Mouse (Mus musculus) layer of hippocampus, postnatal 36 days (tissue): ENCODE measurements at regions not wholly inside any gene's neighbourhood (a gene's known extent, or its start where the extent isn't known, plus 50 kb on each side); places are given as distances from the start of the nearest gene placed in this dataset.
"Not testable (repeated sequence)": the region's sequence is repeated elsewhere in the genome, so short reads cannot be mapped to it uniquely, and the experiment has no call there.

Experiments
- DNase-seq, 2 experiments: peaks; one replicate each; pipeline ENCODE4 v3.0.0; 2022

DNA sequence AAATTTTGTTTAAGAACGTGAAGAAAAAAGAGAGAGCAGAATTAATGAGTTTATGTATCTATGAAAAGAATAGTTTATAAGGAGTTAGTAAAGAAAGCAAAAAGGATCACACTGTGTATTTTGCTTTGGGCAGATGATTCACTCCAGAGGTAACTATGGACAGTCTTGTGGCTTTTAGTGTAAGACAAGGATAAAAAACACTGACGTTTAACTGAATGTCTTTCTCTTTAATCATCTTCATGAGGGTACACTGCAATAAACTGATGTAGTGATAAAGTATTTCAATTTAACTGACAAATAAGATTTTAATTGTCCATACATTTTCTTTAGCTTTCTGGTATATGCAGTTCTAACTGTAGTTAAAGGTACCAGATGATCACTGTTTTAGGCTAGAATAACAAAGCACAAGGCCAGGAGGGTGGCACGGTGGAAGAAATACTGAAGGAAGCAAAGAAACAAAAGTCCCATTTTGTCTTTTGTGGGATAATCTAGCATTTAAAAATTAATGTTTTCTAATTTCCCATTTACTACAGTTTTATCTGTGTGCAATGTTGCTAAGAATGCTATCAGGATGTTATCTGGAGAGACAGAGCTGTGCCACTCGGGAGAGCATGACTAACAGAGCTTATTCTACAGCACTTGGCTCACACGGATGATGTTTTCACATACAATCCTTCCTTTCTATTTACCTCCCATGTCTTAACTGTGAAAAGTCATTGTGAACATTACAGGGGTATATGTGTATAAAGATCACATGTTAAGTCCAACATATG is 232.4 kb upstream of the Tusc1 start:
- no peak for DNase-seq

DNA sequence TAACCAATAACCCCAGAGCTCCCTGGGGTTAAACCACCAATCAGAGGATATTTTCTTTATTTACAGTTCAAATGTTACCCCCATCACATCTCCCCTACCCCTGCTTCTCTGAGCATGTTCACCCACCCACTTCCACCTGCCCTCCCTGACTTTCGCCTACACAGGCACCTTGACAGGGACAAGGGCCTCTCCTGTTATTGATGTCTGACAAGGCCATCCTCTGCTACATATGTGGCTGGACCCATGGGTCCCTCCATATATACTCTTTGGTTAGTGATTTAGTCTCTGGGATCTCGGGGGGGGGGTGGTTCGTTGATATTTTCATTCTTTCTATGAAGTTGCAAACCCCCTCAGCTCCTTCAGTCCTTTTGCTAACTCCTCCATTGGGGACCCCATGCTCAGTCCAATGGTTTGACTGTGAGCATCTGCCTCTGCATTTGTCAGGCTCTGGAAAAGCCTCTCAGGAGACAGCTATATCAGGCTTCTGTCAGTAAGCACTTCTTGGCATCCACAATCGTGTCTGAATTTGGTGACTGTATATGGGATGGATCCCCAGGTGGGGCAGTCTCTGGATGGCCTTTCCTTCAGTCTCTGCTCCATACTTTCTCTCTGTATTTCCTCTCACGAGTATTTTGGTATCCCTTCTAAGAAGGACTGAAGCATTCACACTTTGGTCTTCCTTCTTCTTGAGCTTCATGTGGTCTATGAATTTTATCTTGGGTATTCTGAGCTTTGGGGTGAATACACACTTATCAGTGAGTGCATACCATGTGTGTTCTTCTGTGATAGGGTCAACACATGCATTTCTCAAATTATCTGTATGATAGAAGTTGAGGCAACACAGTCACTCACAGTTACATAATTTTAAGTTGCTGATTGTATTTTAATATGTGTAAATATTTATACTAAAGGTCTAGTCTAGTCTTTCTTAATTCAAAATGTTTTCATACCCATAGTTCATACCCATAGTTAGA is 220.8 kb upstream of the Tusc1 start:
- DNase-seq = no peak

DNA sequence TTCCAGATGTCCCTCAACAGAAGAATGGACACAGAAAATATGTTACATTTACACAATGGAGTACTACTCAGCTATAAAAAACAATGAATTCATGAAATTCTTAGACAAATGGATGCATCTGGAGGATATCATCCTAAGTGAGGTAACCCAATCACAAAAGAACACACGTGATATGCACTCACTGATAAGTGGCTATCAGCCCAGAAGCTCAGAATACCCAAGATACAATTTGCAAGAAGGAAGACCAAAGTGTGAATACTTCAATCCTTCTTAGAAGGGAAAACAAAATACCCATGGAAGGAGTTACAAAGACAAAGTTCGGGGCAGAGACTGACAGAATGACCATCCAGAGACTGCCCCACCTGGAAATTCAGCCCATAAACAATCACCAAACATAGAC is 219.9 kb upstream of the Tusc1 start:
- not testable (repeated sequence) for DNase-seq

DNA sequence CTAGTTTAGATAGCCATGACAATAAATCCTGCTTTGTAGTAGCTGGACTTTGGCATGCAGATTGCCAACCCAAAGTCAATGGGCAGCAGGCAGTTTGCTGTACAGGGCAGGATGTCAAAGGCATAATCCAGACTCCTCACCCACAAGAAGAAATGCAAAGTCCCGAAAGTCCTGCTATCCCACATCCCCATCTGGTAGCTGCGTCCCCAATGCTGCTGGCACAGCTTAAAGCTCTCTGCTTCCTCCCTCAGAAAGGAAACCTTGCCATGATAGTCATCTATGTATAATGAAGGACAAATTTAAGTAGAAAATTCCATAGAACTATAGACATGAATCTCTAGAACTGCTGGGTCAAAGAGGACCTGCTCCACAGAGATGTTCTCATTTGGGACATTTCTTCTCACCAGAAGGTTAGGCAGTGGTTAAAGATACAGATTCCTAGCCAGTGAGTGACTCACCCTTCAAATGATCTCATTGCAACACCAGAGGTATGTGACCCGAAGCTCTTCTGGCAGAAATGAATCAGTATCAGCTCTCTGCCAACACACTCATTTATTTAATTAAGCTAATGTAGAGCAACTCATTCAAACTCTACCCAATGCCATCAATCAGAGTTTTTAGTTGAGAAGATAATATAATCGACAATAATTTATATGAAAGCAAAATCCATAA is 217.3 kb upstream of the Tusc1 start:
- DNase-seq = no peak

DNA sequence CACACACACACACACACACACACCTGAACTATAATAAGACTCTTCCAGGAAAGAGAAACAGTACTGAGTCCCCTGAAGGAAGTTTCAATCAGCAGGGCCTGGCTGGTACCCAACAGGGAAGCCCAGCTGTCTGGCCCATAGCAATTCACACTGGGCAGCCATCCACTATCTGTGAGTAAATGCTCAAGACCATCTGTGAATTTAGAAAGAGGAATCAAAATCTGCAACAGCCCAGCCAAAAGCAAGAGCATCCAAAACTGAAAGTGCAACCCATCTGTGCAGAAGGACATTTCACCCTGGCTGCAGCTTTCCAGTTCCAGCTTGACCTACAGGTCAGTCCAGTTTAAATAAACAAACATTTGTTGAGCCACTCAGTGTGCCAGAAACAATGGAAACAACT is 215.8 kb upstream of the Tusc1 start:
- peak; percentile 44 to 46 for DNase-seq

DNA sequence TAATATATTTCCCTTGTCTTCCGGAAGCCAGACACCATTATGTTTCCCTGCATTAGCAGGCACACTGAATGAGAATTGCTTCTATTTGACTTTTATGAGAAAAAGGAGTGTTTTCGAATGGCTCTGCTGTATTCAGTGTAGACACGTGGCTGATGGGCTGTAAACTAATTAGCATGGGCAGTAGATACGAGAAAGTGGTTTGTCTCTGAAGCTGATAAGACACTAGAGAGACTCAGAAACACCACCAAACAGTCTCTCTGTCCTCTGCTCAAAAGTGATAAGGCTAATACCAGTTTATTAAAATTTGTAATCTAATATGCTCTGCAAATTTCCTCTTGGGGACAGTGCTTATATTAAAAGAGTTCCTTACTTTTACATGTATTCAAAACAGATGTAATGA is 205.3 kb upstream of the Tusc1 start:
- no peak for DNase-seq

DNA sequence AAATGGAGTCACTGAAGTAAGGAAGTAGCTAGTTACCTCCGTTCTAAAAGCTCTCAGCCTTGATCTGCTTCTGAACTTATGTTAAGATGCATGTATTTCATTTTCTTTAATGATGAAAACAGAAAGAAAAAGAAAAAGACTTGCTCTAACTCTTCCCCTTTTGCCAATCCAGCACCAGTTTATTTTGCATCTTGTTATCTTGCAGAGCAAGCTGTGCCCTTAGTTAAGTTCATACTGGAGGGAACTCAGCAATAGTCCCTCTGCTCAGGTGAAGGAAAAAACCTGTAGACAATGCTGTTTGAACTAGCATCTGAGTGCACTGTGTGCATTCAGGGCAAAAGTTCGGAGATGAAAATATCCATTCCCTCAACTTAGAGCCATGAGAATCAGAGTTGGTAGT is 192.1 kb upstream of the Tusc1 start:
- DNase-seq = no peak

DNA sequence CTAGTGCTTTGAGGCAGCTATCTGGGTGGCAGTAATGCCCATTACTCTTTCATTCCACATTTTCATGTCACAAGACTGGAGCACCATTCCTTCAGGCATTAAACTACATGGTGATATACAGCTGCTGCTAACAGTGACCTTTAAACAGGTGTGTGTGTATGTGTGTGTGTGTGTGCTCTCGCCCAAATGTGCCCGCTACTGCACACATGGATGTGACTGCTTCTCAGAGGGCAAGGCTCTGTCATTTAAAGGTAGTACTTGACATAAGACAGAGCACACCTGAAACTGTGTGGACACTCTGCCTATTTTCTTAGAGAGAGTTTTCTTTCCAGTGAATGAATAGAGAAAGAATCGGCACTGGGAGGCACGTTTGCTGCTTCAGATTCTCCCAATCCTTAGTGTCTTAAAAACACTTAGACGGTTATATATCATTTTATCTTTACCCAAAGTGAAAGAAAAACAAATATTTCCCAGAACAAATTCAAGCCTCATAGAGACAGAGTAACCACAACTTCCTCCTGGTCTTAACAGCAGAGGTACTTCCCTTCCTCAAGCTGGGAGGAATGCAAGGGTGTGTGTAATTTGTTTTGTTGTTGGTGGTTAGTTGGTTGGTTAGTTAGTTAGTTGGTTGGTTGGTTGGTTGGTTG is 185.3 kb upstream of the Tusc1 start:
- DNase-seq = no peak

DNA sequence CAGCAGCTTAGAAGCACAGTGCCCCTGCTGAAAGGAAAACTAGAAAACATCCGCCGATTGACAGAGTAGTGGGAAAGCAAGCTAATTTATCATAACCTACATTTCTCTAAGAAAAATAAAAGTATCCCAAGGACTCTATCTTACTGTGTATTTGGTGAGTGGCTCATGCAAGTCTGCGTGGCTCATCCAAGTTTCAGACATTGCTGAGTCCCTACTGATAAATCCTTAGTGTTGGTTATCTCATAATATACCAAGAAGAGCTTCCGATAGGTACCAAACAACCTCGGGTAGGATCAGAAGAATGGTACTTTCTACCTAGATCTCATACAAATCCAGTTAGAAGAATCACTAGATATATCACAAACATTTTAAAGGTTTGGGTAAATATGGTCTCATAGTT is 183.6 kb upstream of the Tusc1 start:
- no peak for DNase-seq

DNA sequence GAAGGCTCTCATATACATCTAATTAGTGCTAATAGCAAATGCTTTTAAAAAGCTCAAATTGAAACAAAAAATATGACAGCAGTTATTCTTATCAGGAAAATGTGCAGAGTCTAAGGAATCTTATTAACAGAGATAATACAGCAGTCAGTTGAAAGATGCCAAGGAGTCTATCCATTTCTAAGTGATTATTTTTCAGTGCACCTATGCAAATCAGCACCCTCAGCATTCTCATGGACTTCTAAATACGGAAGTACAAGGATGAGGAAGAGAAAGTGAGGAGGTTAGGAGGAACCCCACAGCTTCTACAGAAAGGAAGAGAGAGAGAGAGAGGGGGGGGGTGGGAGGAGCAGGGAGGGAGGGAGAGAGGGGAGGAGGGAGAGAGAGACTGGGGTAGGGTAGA is 175.5 kb upstream of the Tusc1 start:
- no peak for DNase-seq

DNA sequence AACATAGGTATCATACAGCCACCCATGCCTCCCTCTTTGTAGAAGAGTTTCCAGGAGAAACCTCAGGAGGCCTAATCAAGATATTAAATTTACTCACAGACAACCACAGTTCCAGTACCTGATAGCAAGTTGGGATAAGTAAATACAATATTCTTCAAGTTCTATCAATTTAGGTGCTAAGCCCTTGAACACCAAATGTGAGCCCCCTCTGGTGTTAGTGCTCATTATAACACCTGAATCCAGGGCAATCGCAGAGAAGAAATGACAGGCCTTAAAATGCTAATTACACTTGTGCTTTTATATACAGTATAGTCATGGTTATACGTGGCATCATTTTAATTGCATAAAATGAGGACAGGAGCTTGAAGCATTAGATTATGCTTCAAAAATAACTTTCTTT is 161.6 kb upstream of the Tusc1 start:
- no peak for DNase-seq

DNA sequence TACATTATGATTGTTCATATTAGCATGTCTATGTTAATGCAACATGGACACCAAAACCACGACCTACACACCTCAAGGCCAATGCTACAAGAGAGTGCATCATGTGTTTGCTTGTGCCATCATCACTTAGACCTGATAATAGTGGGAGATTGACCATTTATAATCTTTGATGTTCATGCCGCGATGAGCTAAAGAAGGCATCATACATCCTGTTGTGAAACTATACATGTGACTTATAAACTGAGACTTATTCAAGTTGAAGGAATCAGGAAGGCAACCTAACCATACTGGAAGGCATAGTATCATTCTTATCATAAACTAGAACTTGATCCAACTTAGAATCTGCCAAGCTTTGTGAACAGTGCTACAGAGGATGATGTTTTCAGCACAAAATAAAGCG is 159.0 kb upstream of the Tusc1 start:
- no peak for DNase-seq

DNA sequence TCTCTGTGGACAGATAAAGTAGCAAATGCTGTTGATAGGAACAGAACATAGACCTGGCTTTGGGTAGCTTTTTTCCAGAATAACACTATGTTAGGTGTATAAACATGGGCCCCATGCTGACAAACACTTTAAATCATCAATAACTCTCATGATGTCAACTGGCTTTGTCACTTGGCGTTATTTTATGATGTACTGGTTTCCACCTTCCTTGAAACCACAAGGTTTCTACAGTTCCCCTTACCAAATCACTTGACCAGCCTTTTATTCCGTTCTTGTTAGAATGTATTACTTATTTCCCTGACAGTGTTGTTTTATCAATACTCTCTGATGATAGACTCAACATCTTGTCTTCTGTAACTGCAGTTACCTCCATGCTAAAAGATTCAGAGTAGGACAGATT is 158.6 kb upstream of the Tusc1 start:
- no peak for DNase-seq

DNA sequence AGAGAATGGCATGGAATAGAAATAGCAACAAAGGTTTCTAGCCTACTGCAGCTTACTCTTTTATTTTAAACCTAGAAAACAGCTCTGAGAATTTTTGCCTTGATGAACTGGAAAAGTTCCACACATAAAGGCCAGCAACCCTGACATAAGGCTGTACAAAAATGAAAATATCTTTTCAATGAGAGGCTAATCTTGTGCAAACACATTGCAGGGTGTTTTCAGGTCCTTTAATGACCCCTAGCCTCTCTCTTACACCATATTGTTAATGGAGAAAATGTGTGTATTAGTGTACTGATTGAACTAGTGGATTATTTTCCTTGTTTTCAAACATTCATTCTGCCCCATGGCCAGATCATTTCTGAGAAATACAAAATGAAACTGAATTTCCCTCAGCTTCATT is 158.0 kb upstream of the Tusc1 start:
- no peak for DNase-seq

DNA sequence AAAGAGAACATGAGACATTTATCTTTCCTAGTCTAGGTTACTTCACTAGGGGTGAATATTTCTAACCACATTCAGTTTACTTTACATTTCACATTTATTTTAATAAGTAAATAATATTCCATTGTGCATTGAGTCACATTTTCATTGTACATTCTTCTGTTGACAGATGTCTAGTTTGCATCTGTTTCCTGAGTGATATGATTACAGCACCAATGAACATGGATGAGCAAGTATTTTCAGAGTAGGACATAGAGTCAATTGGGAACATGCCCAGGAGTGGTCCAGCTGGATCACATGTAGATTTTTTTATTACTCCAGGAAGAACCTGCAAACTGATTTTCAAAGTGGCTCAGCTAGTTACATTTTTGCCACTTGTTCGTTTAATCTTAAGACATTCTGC is 153.3 kb upstream of the Tusc1 start:
- DNase-seq = no peak

DNA sequence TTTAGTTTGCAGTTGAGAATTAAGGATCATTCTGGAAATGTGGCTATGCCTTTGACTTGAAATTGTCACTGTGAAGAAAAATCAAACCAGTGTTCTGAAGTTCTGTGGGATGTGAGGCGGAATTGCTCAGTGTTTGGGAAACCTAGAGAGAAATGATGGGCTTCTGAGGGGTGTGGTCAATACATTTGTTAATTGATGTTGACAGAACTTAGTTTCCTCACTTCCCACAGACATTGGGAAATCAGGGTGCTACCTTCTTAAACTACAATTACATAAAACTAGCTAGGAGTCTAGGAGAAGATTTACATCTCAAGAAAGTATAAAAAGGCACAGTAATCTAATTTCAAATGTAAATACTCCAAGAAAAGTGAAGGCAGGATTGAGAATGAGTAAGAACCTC is 151.1 kb upstream of the Tusc1 start:
- DNase-seq = no peak

DNA sequence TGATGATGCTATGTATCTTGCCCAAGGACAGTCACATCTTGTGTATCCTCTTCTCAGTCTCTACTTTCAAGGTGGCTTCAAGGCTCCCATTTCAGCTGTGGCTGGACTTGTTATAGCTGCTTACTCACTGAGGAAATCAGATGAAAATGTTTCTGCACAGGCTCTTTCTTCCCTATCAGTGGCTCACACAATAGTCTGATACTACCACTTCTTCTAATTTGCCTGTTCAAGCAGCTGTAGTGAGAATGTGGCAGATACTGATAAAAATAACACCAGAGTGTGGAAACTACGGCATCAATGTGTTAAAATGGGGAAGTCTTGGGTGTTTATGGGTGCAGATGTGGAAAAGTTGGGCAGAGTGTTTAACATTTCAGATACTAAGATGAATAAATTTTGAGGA is 145.9 kb upstream of the Tusc1 start:
- no peak for DNase-seq

DNA sequence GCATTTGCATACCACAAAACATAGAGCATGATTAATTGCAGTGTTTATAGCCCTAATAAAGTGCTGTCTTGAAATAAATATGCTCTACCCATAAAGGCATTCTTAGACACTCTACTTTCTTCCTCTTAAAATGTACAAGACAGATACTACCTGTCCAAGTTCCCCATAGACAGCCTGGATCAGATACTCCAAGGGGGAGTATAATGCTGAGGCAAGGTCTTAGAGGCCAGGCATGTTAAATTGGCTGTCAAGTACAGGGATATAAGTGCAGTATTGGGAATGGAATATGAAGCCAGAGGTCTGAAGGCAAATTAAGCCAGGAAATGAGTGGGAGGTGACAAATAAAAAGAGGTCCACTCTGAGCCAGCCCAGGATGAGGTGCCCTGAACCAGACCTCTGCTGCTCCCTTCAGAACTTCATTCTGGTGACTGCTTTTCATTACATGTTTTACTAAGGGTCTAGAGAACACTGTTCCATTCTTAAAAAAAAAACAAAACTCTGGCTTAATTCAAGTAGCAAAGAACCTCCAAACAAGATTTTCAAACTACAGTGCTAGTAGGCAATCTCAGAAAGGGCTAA is 142.0 kb upstream of the Tusc1 start:
- DNase-seq = no peak

DNA sequence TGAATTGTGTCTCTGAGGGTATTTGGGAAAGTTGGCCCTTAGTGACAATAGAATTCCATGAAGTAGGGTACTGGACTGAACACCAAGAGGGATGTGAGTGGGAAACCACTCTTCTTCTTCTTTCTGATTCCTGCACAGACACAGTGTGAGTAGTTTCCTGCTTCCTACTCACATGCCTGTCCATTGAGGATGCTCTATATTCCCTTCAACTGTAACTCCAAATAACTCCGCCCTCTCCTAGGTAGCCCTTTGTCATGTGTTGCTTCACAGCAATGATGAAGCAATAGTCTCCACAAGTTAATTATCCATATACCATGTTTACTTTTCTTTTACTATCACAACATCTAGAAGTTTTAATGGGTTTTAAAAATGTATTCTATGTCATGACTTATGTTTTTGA is 132.7 kb upstream of the Tusc1 start:
- DNase-seq = no peak

DNA sequence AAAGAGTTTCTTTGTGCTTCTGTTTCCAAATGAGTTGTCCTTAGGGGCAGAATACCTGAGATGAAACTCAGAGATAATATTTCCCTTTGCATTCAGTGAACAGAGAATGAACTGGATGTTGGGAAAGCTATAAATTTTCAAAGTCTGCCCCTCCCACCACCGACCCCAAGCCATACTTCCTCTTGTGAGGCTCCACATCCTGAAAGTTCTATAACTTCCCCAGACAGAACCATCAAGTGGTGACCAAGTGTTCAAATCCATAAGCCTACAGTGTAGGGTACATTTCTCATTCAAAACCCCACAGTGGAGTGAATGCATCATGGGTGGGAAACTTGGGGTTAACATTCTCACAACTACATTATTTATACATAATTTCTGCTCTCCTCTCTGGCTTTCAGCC is 132.1 kb upstream of the Tusc1 start:
- no peak for DNase-seq

DNA sequence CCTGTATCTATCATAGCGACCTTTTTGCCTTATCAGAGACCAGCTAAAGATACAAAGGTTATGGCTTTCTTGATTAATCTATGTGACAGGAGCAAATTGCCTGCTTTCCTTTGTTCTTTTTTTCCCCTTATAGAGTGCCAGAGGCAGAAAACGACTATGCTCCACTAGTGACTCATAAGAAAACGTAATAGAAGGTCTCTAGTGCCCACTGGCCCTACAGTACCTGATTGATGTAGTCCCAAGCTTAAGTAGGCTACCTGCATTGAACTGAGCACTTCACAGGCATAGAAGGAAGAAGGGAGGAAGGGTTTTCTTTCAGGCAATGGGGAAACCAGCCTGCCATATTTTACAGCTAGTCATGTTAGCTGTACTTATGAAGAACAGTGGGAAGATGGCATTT is 116.0 kb upstream of the Tusc1 start:
- DNase-seq = no peak

DNA sequence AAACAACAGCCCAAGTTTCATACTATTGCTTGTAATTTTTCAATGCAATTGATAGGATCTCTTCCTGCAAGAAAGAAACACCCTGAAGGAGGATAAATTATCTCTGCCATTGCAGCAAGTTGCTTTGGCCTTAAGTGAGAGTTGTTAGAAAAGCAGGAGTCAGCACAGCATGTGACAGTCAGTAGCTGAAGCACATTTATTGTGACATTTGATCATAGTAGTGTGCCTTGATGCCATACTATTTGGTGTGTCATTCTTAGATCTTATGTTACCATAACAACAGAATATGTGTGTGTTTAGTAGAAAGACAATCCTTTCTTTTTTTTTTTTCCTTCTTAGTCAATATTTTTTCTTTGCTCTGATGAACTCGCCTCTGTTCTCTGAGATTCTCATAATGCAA is 115.5 kb upstream of the Tusc1 start:
- DNase-seq = no peak

DNA sequence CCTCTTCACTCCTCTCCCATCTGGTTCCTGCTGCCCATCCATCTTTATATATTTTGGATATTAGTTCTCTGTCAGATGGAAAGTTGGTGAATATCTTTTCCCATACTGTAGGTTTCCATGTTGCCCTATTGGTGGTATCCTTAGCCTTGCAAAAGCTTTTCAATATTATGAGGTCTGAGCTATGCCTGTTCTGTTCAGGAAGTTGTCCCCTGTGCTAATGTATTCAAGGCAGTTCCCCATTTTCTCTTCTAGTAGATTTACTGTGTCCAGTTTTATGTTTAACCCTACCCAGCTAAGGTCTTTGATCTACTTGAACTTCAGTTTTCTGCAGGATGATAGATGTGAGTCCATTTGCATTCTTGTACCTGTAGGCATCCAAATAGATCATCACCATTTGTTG is 109.4 kb upstream of the Tusc1 start:
- no peak for DNase-seq
